Mouse (Mus musculus) thymus, postnatal 0 days (tissue): ENCODE measurements at regions not wholly inside any gene's neighbourhood (a gene's known extent, or its start where the extent isn't known, plus 50 kb on each side); places are given as distances from the start of the nearest gene placed in this dataset.

Source experiments
- DNase-seq: peaks from one replicate; pipeline ENCODE4 v3.0.0-alpha.2; 2015; ENCODE audit warnings: low spot score

- no peak for DNase-seq
Observed at GRCm38 (mm10) chr5:90164434-90164833, 59.4 kb downstream of the Cox18 start.

- DNase-seq = no peak
Observed at GRCm38 (mm10) chr5:90163033-90163859, 60.6 kb downstream of the Cox18 start.

- DNase-seq = no peak
Observed at GRCm38 (mm10) chr5:90160281-90160680, 63.5 kb downstream of the Cox18 start.

- DNase-seq = no peak
Observed at GRCm38 (mm10) chr5:90156522-90156921, 67.3 kb downstream of the Cox18 start.

GRCm38 (mm10) chr5:90149611-90150532 is 73.9 kb downstream of the Cox18 start:
- no peak for DNase-seq

- DNase-seq = no peak
Observed at GRCm38 (mm10) chr5:90135971-90136370, 87.8 kb downstream of the Cox18 start.

- no peak for DNase-seq
Observed at GRCm38 (mm10) chr5:90107036-90107435, 116.8 kb downstream of the Cox18 start.

- no peak for DNase-seq
Observed at GRCm38 (mm10) chr5:90104672-90105071, 119.1 kb downstream of the Cox18 start.

- DNase-seq = no peak
Observed at GRCm38 (mm10) chr5:90088541-90088940, 135.3 kb downstream of the Cox18 start.

GRCm38 (mm10) chr5:90086491-90086890 is 137.3 kb downstream of the Cox18 start:
- DNase-seq = no peak

- DNase-seq = no peak
Observed at GRCm38 (mm10) chr5:90077025-90077536, 146.7 kb downstream of the Cox18 start.

- DNase-seq = no peak
Observed at GRCm38 (mm10) chr5:90075629-90076349, 148.0 kb downstream of the Cox18 start.

GRCm38 (mm10) chr5:90071806-90072205 is 152.0 kb downstream of the Cox18 start:
- DNase-seq = no peak

GRCm38 (mm10) chr5:90068601-90069000 is 155.2 kb downstream of the Cox18 start:
- DNase-seq = no peak

GRCm38 (mm10) chr5:90067817-90068216 is 156.0 kb downstream of the Cox18 start:
- no peak for DNase-seq

GRCm38 (mm10) chr5:90065884-90066615 is 157.8 kb downstream of the Cox18 start:
- DNase-seq = no peak

- DNase-seq = peak; percentile 3
Observed at GRCm38 (mm10) chr5:90055686-90056085, 168.1 kb downstream of the Cox18 start.

- no peak for DNase-seq
Observed at GRCm38 (mm10) chr5:90052516-90052915, 169.4 kb upstream of the Adamts3 start.

GRCm38 (mm10) chr5:90049856-90050255 is 166.7 kb upstream of the Adamts3 start:
- no peak for DNase-seq

GRCm38 (mm10) chr5:90042781-90043180 is 159.6 kb upstream of the Adamts3 start:
- no peak for DNase-seq

GRCm38 (mm10) chr5:90033103-90033502 is 150.0 kb upstream of the Adamts3 start:
- no peak for DNase-seq
